Mouse (Mus musculus) MN1 (cell line): Measurements from ENCODE around the gene Ghdc.

Experiments
- DNase-seq: peaks from one replicate; pipeline ENCODE4 v3.0.0-alpha.2; 2016; ENCODE audit warnings: low spot score

The Ghdc gene

GRCm38 (mm10) chr11:100781763-100782475 lies 11.2 kb upstream of the Ghdc start:
- no peak for DNase-seq

- no peak for DNase-seq
These were observed 9.5 kb upstream of the Ghdc start for GRCm38 (mm10) chr11:100780247-100780646.

- DNase-seq, result no peak
These were observed 7.3 kb upstream of the Ghdc start for GRCm38 (mm10) chr11:100778069-100778468.

GRCm38 (mm10) chr11:100775921-100776320 lies 5.2 kb upstream of the Ghdc start:
- no peak for DNase-seq

GRCm38 (mm10) chr11:100774261-100774660 lies 3.5 kb upstream of the Ghdc start:
- DNase-seq, result no peak

- peak; percentile 56 for DNase-seq
These were observed 777 bp downstream of the Ghdc start for GRCm38 (mm10) chr11:100769980-100770379.

- DNase-seq, result no peak
These were observed 2.9 kb downstream of the Ghdc start for GRCm38 (mm10) chr11:100767871-100768270.

- no peak for DNase-seq
These were observed 4.0 kb downstream of the Ghdc start for GRCm38 (mm10) chr11:100766726-100767125.

- DNase-seq, result no peak
These were observed 7.9 kb downstream of the Ghdc start, which contains the start of gene Hcrt for GRCm38 (mm10) chr11:100762831-100763230. TSS of gene Hcrt (minus strand) at chr11:100762931.

- peak; percentile 85 for DNase-seq
These were observed 9.2 kb downstream of the Ghdc start for GRCm38 (mm10) chr11:100761547-100762045.

GRCm38 (mm10) chr11:100759611-100760233 lies 11.0 kb downstream of the Ghdc start, which contains the start of gene Kcnh4:
TSS of gene Kcnh4 (minus strand) at chr11:100759942.
- peak; percentile 95 for DNase-seq

- DNase-seq, result peak; percentile 67
These were observed 11.8 kb downstream of the Ghdc start for GRCm38 (mm10) chr11:100758707-100759610.

GRCm38 (mm10) chr11:100757566-100757965 lies 13.2 kb downstream of the Ghdc start:
- no peak for DNase-seq

- no peak for DNase-seq
These were observed 14.3 kb downstream of the Ghdc start for GRCm38 (mm10) chr11:100756476-100756875.

- no peak for DNase-seq
These were observed 16.1 kb downstream of the Ghdc start for GRCm38 (mm10) chr11:100754693-100755057.

GRCm38 (mm10) chr11:100754021-100754692 lies 16.6 kb downstream of the Ghdc start:
- DNase-seq, result no peak

GRCm38 (mm10) chr11:100752294-100752693 lies 18.5 kb downstream of the Ghdc start:
- no peak for DNase-seq

GRCm38 (mm10) chr11:100750127-100750526 lies 20.6 kb downstream of the Ghdc start:
- no peak for DNase-seq

- no peak for DNase-seq
These were observed 21.3 kb downstream of the Ghdc start for GRCm38 (mm10) chr11:100749469-100749868.

- DNase-seq, result no peak
These were observed 22.1 kb downstream of the Ghdc start for GRCm38 (mm10) chr11:100748620-100749019.

GRCm38 (mm10) chr11:100747114-100747513 lies 23.6 kb downstream of the Ghdc start:
- no peak for DNase-seq

- DNase-seq, result no peak
These were observed 24.2 kb downstream of the Ghdc start for GRCm38 (mm10) chr11:100746546-100746945.
